Mouse (Mus musculus): ENCODE results near the gene Spag16. TPM values are rescaled to one million over a fixed set of nuclear protein-coding genes. Genes with fewer than 3 reads are reported as not detected.

Spag16 gene
- total RNA-seq, 2 experiments from 2014 or later: 0.66 to 1.4 TPM

- DNase-seq (ENCODE audit: low spot score in 2 of 2): no peak
- intact Hi-C loops (cut with DNase I): no loop called here
Measured at GRCm38 (mm10) chr1:70073440-70073839, 246.7 kb downstream of the Spag16 start.

- intact Hi-C loops (cut with DNase I): no loop called here
- no peak for DNase-seq (ENCODE audit: low spot score in 2 of 2)
Measured at GRCm38 (mm10) chr1:70078806-70079205, 252.0 kb downstream of the Spag16 start.

GRCm38 (mm10) chr1:70082208-70082878 lies 255.6 kb downstream of the Spag16 start:
- intact Hi-C loops (cut with DNase I): no loop called here
- no peak for DNase-seq (ENCODE audit: low spot score in 2 of 2)

GRCm38 (mm10) chr1:70104683-70105082 lies 277.9 kb downstream of the Spag16 start:
- intact Hi-C loops (cut with DNase I): no loop called here
- DNase-seq (ENCODE audit: low spot score in 2 of 2): no peak

GRCm38 (mm10) chr1:70116212-70116982 lies 289.6 kb downstream of the Spag16 start:
- intact Hi-C loops (cut with DNase I): no loop called here
- DNase-seq (ENCODE audit: low spot score in 2 of 2): no peak

- intact Hi-C loops (cut with DNase I): no loop called here
- DNase-seq (ENCODE audit: low spot score in 2 of 2): peak; percentile 5 to 28
Measured at GRCm38 (mm10) chr1:70128035-70128434, 301.3 kb downstream of the Spag16 start.

GRCm38 (mm10) chr1:70135547-70135946 lies 308.8 kb downstream of the Spag16 start:
- intact Hi-C loops (cut with DNase I): no loop called here
- DNase-seq (ENCODE audit: low spot score in 2 of 2): no peak

GRCm38 (mm10) chr1:70165343-70166158 lies 338.8 kb downstream of the Spag16 start:
- no peak for DNase-seq (ENCODE audit: low spot score in 2 of 2)
- intact Hi-C loops (cut with DNase I): no loop called here

GRCm38 (mm10) chr1:70180123-70180741 lies 353.5 kb downstream of the Spag16 start:
- DNase-seq (ENCODE audit: low spot score in 2 of 2): no peak
- intact Hi-C loops (cut with DNase I): no loop called here

GRCm38 (mm10) chr1:70264815-70265214 lies 438.0 kb downstream of the Spag16 start:
- intact Hi-C loops (cut with DNase I): loop anchor here (10.0 kb wide), 1 partner anchor 470 kb away; no protein-coding TSS in a partner anchor
- no peak for DNase-seq (ENCODE audit: low spot score in 2 of 2)

GRCm38 (mm10) chr1:70265920-70266505 lies 439.2 kb downstream of the Spag16 start:
- intact Hi-C loops (cut with DNase I): loop anchor here (10.0 kb wide), 1 partner anchor 471 kb away; no protein-coding TSS in a partner anchor
- DNase-seq (ENCODE audit: low spot score in 2 of 2): peak in 1 of 2 experiments; percentile 9

GRCm38 (mm10) chr1:70270139-70270538 lies 443.4 kb downstream of the Spag16 start:
- intact Hi-C loops (cut with DNase I): loop anchor here (5.0 kb wide), 2 partner anchors 457 to 1237 kb away; partner anchors contain the start of gene Vwc2l
- peak; percentile 7 to 12 for DNase-seq (ENCODE audit: low spot score in 2 of 2)

GRCm38 (mm10) chr1:70272753-70273152 lies 446.0 kb downstream of the Spag16 start:
- intact Hi-C loops (cut with DNase I): loop anchor here (5.0 kb wide), 2 partner anchors 455 to 1235 kb away; partner anchors contain the start of gene Vwc2l
- no peak for DNase-seq (ENCODE audit: low spot score in 2 of 2)

- intact Hi-C loops (cut with DNase I): no loop called here
Measured at GRCm38 (mm10) chr1:70279296-70279695, 452.5 kb downstream of the Spag16 start.

GRCm38 (mm10) chr1:70283388-70283787 lies 456.6 kb downstream of the Spag16 start:
- intact Hi-C loops (cut with DNase I): no loop called here
- DNase-seq (ENCODE audit: low spot score in 2 of 2): no peak

More at GRCm38 (mm10) chr1:70279296-70279695, 452.5 kb downstream of the Spag16 start:
- no peak for DNase-seq (ENCODE audit: low spot score in 2 of 2)

GRCm38 (mm10) chr1:70284140-70284539 lies 457.4 kb downstream of the Spag16 start:
- intact Hi-C loops (cut with DNase I): no loop called here
- no peak for DNase-seq (ENCODE audit: low spot score in 2 of 2)

GRCm38 (mm10) chr1:70316128-70316765 lies 489.5 kb downstream of the Spag16 start:
- DNase-seq (ENCODE audit: low spot score in 2 of 2): peak; percentile 16 to 29
- intact Hi-C loops (cut with DNase I): no loop called here

GRCm38 (mm10) chr1:70320951-70321350 lies 494.2 kb downstream of the Spag16 start:
- no peak for DNase-seq (ENCODE audit: low spot score in 2 of 2)
- intact Hi-C loops (cut with DNase I): no loop called here

- intact Hi-C loops (cut with DNase I): no loop called here
- no peak for DNase-seq (ENCODE audit: low spot score in 2 of 2)
Measured at GRCm38 (mm10) chr1:70346179-70346578, 519.4 kb downstream of the Spag16 start.
